Mouse (Mus musculus): ENCODE measurements around the gene Epha6. TPM values are rescaled to one million over a fixed set of nuclear protein-coding genes. Genes with fewer than 3 reads are reported as not detected.

Epha6 gene
- not detected in 2 replicates for polyA plus RNA-seq (2015; fragmentation: Nextera tagmentation; extraction: Ambion mirVana)

DNA sequence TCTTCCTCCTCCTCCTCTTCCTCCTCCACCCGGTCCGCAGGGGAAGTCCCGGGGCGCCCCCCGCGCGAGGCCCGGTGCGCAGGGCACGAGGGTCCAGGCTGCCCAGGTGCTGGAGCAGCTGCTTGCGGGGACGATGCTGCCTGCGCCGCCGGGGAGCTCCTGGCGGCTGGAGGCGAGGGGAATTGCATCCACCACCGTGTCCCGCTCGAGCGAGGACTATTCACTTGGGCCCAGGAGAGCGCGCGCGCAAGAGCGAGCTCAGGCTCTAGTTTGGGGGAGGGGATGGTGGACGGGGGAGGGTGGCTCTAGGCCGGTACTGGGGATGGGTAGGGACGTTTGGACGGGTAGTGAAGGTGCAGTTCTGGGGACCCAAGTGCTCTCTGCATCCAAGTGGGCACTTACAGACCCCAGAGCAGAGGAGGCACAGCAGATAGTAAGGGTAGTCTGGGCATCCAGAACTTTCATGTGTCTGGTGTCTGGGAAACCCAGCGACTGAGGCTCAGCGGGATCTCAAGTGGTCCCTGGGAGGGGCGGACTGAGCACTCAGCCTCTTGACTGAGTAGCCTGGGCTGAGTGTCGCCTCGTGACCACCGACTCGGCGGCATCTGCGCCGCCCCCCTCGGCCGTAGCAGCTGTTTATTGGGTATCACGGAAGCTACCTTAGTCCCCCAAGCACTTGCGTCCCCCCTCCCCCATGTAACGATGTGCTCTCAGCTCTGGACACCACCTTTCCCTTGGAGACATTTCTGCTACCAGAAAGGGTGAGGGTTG, at the start of gene Epha6:
Gene Epha6 (minus strand): TSS at position 471 of the 771 bp plus-strand sequence.
- Histone ChIP-seq H3K9me3 (ENCODE audit: low read length) (no peaks in the 10 kb centered on the region), H3K9ac (replicated peaks) (no peak within 1 kb of the TSS), H3K27me3 (ENCODE audit: insufficient read depth, low read length) (0 out of 2 replicates have a peak, but pooled peaks cover 10% of the 10 kb centered on the region), H3K36me3 (replicated peaks; ENCODE audit: insufficient read depth, low read length) (no peaks in the 10 kb centered on the region), H3K4me2 (ENCODE audit: low read depth, low read length) (no peak within 1 kb of the TSS), H3K27ac (ENCODE audit: low read depth) (no peak within 1 kb of the TSS), H3K4me1 (ENCODE audit: insufficient read depth) (no peaks in the 10 kb centered on the region), H3K4me3 (ENCODE audit: low read depth, low read length) (no peak within 1 kb of the TSS)
- ATAC-seq (no peak), DNase-seq (no peak)
- TF ChIP-seq EP300 (IDR thresholded peaks at IDR 0.05; ENCODE audit: low read depth), result no peak
- TF ChIP-seq CTCF (IDR thresholded peaks at IDR 0.05; ENCODE audit: low read depth), result no peak
- WGBS (ENCODE audit: insufficient replicate concordance), result 1% methylated on average over 43 of the region's 45 CpGs

DNA sequence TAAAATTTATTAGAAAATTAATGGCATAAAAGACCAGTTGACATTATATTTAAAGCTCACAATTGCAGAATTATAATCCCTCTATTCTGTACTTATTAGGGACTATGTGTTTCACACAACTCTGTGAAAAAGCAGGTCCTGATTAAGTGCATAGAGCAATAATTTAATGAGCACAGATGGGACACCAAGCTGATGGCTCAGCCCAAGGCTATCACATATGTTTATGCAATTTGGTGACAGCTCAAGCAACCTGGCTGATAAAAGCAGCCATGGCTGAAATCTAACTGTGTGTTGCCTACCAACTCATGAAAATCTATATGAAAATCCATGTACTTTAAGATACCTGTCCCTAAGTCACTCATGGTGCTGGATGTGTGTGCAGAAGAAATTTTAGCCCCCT, 46.4 kb upstream of the Epha6 start:
- H3K9ac ChIP-seq (replicated peaks), result no peak overlapping the region
- TF ChIP-seq CTCF (IDR thresholded peaks at IDR 0.05; ENCODE audit: low read depth) (no peak), EP300 (IDR thresholded peaks at IDR 0.05; ENCODE audit: low read depth) (no peak)
- no peaks in the 10 kb centered on the region for H3K4me1 ChIP-seq (ENCODE audit: insufficient read depth)
- DNase-seq, result no peak
- H3K27me3 ChIP-seq (ENCODE audit: insufficient read depth, low read length), result no peaks in the 10 kb centered on the region
- no peak overlapping the region for H3K4me3 ChIP-seq (ENCODE audit: low read depth, low read length)
- H3K9me3 ChIP-seq (ENCODE audit: low read length), result no peaks in the 10 kb centered on the region
- H3K27ac ChIP-seq (ENCODE audit: low read depth), result no peak overlapping the region
- H3K36me3 ChIP-seq (replicated peaks; ENCODE audit: insufficient read depth, low read length), result no peaks in the 10 kb centered on the region
- H3K4me2 ChIP-seq (ENCODE audit: low read depth, low read length), result no peak overlapping the region
- ATAC-seq, result no peak

DNA sequence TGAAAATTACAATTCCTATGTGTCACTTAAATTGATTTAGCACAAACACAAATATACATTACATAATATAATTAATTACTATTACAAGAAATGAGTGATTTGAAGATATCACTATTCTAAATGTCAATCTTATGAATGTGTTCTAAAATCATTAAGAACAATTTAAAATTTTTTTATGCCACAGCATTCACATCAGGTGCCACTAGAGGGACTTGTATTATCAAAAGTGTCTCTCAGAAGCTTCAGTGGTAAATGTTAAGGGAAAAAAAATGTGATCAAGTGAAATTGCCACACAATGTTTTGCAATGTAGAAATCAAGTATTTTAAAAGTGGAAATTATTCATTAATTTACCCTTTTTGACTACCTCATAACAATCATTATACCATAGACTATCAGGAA, 22.8 kb upstream of the Epha6 start:
- H3K4me2 ChIP-seq (ENCODE audit: low read depth, low read length), result no peak overlapping the region
- ATAC-seq (no peak), DNase-seq (no peak)
- H3K4me3 ChIP-seq (ENCODE audit: low read depth, low read length), result no peak overlapping the region
- no peaks in the 10 kb centered on the region for H3K27me3 ChIP-seq (ENCODE audit: insufficient read depth, low read length)
- H3K36me3 ChIP-seq (replicated peaks; ENCODE audit: insufficient read depth, low read length), result no peaks in the 10 kb centered on the region
- H3K9ac ChIP-seq (replicated peaks), result no peak overlapping the region
- no peak for TF ChIP-seq CTCF (IDR thresholded peaks at IDR 0.05; ENCODE audit: low read depth)
- no peak for TF ChIP-seq EP300 (IDR thresholded peaks at IDR 0.05; ENCODE audit: low read depth)
- no peak overlapping the region for H3K27ac ChIP-seq (ENCODE audit: low read depth)
- no peaks in the 10 kb centered on the region for H3K9me3 ChIP-seq (ENCODE audit: low read length)
- no peaks in the 10 kb centered on the region for H3K4me1 ChIP-seq (ENCODE audit: insufficient read depth)

DNA sequence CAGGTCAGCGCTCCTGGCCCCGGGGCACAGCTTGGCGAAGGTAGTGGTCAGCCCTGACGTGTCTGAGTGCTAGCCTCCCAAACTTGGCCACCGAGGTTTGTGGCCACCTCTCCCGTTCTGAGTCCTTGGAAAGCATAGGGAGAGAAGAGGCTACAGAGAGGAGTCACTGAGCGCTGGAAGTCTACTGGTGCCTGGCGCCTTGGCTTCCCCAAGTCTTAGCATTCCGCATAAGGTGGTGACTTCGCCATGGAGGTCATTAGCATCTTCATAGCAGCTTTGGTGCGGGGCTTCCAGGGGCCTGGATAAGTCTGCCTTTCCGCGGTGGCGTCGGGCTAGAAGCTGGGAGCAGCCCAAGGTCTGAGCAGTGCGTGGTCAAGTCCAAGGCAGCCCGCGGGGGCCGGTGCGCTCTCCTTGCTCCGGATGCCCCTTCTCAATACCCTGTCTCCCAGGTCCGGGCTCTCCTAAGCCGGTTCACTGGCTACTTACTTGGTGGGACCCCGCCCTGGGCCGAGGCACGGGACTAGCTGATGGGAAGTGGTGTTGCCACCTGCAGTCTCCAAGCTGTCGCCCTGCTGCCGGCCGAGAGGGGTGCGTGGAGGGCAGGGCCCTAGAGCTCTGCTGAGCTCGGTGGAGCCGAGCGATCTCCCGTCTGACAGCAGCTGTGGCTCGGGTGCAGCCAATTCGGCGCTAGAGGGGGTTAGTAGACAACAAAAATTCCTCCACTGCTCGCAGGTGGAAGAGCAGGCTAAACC, 677 bp upstream of the Epha6 start:
- H3K9me3 ChIP-seq (ENCODE audit: low read length), result no peaks in the 10 kb centered on the region
- no peaks in the 10 kb centered on the region for H3K36me3 ChIP-seq (replicated peaks; ENCODE audit: insufficient read depth, low read length)
- TF ChIP-seq EP300 (IDR thresholded peaks at IDR 0.05; ENCODE audit: low read depth), result no peak
- no peak for TF ChIP-seq CTCF (IDR thresholded peaks at IDR 0.05; ENCODE audit: low read depth)
- 0 out of 2 replicates have a peak, but pooled peaks cover 10% of the 10 kb centered on the region for H3K27me3 ChIP-seq (ENCODE audit: insufficient read depth, low read length)
- H3K4me2 ChIP-seq (ENCODE audit: low read depth, low read length), result no peak overlapping the region
- H3K9ac ChIP-seq (replicated peaks), result no peak overlapping the region
- H3K4me1 ChIP-seq (ENCODE audit: insufficient read depth), result no peaks in the 10 kb centered on the region
- H3K4me3 ChIP-seq (ENCODE audit: low read depth, low read length), result no peak overlapping the region
- no peak for DNase-seq
- 2% methylated on average over 38 of the region's 38 CpGs for WGBS (ENCODE audit: insufficient replicate concordance)
- H3K27ac ChIP-seq (ENCODE audit: low read depth), result no peak overlapping the region
- no peak for ATAC-seq

DNA sequence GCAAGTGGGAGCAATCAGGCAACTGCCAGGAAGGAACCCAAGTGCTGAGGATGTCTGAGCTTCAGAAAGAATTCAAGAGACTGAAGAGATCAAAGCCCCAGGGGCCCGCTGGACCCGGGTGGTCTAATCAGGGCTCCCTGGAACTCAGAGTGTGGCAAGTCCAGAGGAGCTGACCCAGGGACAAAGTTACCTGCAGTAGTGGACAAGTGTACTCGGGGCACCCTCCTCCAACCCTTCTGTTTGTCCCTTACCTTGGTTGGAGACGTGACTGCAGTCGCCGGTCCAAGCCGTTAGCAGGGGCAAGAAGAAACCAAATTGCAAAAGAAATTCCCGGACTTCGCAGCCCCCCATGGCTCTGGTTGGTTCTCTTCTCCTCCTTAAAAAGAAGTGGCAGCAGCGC, 718 bp downstream of the Epha6 start:
- H3K36me3 ChIP-seq (replicated peaks; ENCODE audit: insufficient read depth, low read length), result no peaks in the 10 kb centered on the region
- no peak overlapping the region for H3K27ac ChIP-seq (ENCODE audit: low read depth)
- no peaks in the 10 kb centered on the region for H3K9me3 ChIP-seq (ENCODE audit: low read length)
- no peak overlapping the region for H3K4me2 ChIP-seq (ENCODE audit: low read depth, low read length)
- TF ChIP-seq EP300 (IDR thresholded peaks at IDR 0.05; ENCODE audit: low read depth) (no peak), CTCF (IDR thresholded peaks at IDR 0.05; ENCODE audit: low read depth) (no peak)
- 0 out of 2 replicates have a peak, but pooled peaks cover 10% of the 10 kb centered on the region for H3K27me3 ChIP-seq (ENCODE audit: insufficient read depth, low read length)
- H3K4me3 ChIP-seq (ENCODE audit: low read depth, low read length), result no peak overlapping the region
- 4% methylated on average over 10 of the region's 10 CpGs for WGBS (ENCODE audit: insufficient replicate concordance)
- H3K9ac ChIP-seq (replicated peaks), result no peak overlapping the region
- no peak for ATAC-seq
- DNase-seq, result no peak
- H3K4me1 ChIP-seq (ENCODE audit: insufficient read depth), result no peaks in the 10 kb centered on the region

DNA sequence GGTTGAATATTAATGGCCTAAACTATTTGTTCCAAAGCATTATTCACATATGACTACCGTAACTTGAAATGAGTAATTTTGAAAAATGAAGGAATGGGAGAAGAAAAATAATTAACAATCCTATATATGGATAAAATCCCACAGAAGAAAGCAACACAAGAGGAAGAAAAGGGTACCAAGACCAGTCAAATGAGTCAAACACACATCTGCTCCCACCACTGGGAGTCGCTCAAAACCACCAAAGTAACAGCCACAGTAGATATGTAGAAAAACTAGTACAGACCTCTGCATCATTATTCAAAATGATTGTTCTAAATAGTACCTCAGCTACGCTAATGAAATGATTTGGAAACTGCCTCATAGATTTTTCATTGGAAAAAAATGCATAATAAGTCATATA, 20.0 kb downstream of the Epha6 start:
- no peak overlapping the region for H3K27ac ChIP-seq (ENCODE audit: low read depth)
- no peaks in the 10 kb centered on the region for H3K4me1 ChIP-seq (ENCODE audit: insufficient read depth)
- H3K36me3 ChIP-seq (replicated peaks; ENCODE audit: insufficient read depth, low read length), result no peaks in the 10 kb centered on the region
- no peak overlapping the region for H3K4me3 ChIP-seq (ENCODE audit: low read depth, low read length)
- H3K4me2 ChIP-seq (ENCODE audit: low read depth, low read length), result no peak overlapping the region
- ATAC-seq (no peak), DNase-seq (no peak)
- TF ChIP-seq EP300 (IDR thresholded peaks at IDR 0.05; ENCODE audit: low read depth), result no peak
- TF ChIP-seq CTCF (IDR thresholded peaks at IDR 0.05; ENCODE audit: low read depth), result no peak
- no peaks in the 10 kb centered on the region for H3K9me3 ChIP-seq (ENCODE audit: low read length)
- H3K27me3 ChIP-seq (ENCODE audit: insufficient read depth, low read length), result no peaks in the 10 kb centered on the region
- WGBS (ENCODE audit: insufficient replicate concordance), result 76% methylated on average over 3 of the region's 3 CpGs
- no peak overlapping the region for H3K9ac ChIP-seq (replicated peaks)
